ENCODE assay signal across 24 mouse cellular contexts in the genomic region with DNA sequence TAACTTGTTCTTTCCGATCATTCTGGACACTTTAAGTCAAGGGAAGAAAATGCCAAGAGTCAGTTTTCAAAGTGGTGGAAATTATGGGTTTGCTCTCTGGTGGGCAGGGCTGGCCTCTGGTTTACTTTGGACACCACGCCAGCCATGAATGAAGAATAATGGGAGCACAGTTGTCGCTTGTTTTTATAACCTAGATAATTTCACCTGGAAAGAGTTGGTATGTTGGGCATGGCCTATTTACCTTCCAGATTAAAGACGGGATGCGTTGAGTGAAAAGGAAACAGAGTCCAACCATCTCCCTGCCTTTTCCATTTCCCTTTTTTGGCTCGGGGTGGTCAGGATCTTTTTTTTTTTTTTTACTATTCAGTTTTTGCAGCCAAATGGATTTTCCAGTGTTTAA.
A peak's percentile ranks its signal among the peaks of the same experiment; 100 is the strongest.
DNase-seq lines count a peak whose midpoint lies in the region; ATAC-seq lines count a peak whose summit lies in the region.
"Had no signal": no experiment of that assay in that cellular context is flagged by ENCODE, and none has a peak within 500 bp of the region (broad histone marks: within the 10 kb centered on the region; RNA-seq: fewer than 3 reads in every experiment).

No protein-coding gene starts in this region.

- no peak overlapping the region for H3K9ac ChIP-seq in embryonic facial prominence, embryonic 14.5 days (ENCODE audit: low read depth, low read length)
- H3K9ac ChIP-seq in limb, embryonic 13.5 days: no peak overlapping the region
- H3K9ac ChIP-seq in limb, embryonic 15.5 days: no peak overlapping the region
- H3K9ac ChIP-seq in forebrain, embryonic 11.5 days (ENCODE audit: low read length): no peak overlapping the region
- H3K9ac ChIP-seq: embryonic facial prominence, embryonic 13.5 days; forebrain, embryonic 12.5 days had no signal

- peaks cover 7% of the 10 kb centered on the region; the same call in 1 of the 2 replicates for H3K9me3 ChIP-seq in embryonic facial prominence, embryonic 14.5 days (ENCODE audit: control insufficient read depth, low read length)
- H3K9me3 ChIP-seq in embryonic facial prominence, embryonic 10.5 days: peaks cover 6% of the 10 kb centered on the region
- H3K9me3 ChIP-seq in limb, embryonic 13.5 days: peaks cover 7% of the 10 kb centered on the region; the same call in 1 of the 2 replicates
- H3K9me3 ChIP-seq in limb, embryonic 10.5 days (replicated peaks): no peaks in the 10 kb centered on the region; the same call in 1 of the 2 replicates
- no peaks in the 10 kb centered on the region for H3K9me3 ChIP-seq in limb, embryonic 15.5 days
- no peaks in the 10 kb centered on the region; the same call in 1 of the 2 replicates for H3K9me3 ChIP-seq in forebrain, embryonic 11.5 days (ENCODE audit: control insufficient read depth, low read length)

- no peaks in the 10 kb centered on the region for H3K27me3 ChIP-seq in embryonic facial prominence, embryonic 14.5 days (replicated peaks; ENCODE audit: control insufficient read depth, insufficient read depth, low read length)
- H3K27me3 ChIP-seq in embryonic facial prominence, embryonic 10.5 days (replicated peaks; ENCODE audit: low read depth, poor library complexity, severe bottlenecking): no peaks in the 10 kb centered on the region
- H3K27me3 ChIP-seq in limb, embryonic 13.5 days: no peaks in the 10 kb centered on the region
- no peaks in the 10 kb centered on the region for H3K27me3 ChIP-seq in limb, embryonic 10.5 days (ENCODE audit: low read depth, poor library complexity, severe bottlenecking)
- no peaks in the 10 kb centered on the region for H3K27me3 ChIP-seq in limb, embryonic 15.5 days
- no peaks in the 10 kb centered on the region for H3K27me3 ChIP-seq in forebrain, embryonic 11.5 days (ENCODE audit: control insufficient read depth, insufficient read depth, low read length)
- H3K27me3 ChIP-seq: CH12.LX; forebrain, embryonic 12.5 days had no signal

- no peaks in the 10 kb centered on the region for H3K36me3 ChIP-seq in embryonic facial prominence, embryonic 14.5 days (ENCODE audit: control insufficient read depth, insufficient read depth, low read length)
- no peaks in the 10 kb centered on the region for H3K36me3 ChIP-seq in embryonic facial prominence, embryonic 10.5 days (replicated peaks)
- H3K36me3 ChIP-seq in limb, embryonic 13.5 days: no peaks in the 10 kb centered on the region
- H3K36me3 ChIP-seq in limb, embryonic 10.5 days: no peaks in the 10 kb centered on the region
- 0 out of 2 replicates have a peak, but pooled peaks cover 2% of the 10 kb centered on the region for H3K36me3 ChIP-seq in limb, embryonic 15.5 days
- no peaks in the 10 kb centered on the region for H3K36me3 ChIP-seq in forebrain, embryonic 11.5 days (ENCODE audit: control insufficient read depth, insufficient read depth, low read length)
- H3K36me3 ChIP-seq: embryonic facial prominence, embryonic 13.5 days; forebrain, embryonic 12.5 days had no signal

- 55% methylated on average over 6 of the region's 6 CpGs for WGBS in embryonic facial prominence, embryonic 14.5 days
- 72% methylated on average over 6 of the region's 6 CpGs for WGBS in embryonic facial prominence, embryonic 10.5 days
- 56% methylated on average over 6 of the region's 6 CpGs for WGBS in limb, embryonic 13.5 days
- WGBS in limb, embryonic 10.5 days: 81% methylated on average over 6 of the region's 6 CpGs
- WGBS in limb, embryonic 15.5 days: 43% methylated on average over 6 of the region's 6 CpGs
- 89% methylated on average over 6 of the region's 6 CpGs for WGBS in forebrain, embryonic 11.5 days

- no peak overlapping the region for H3K4me2 ChIP-seq in embryonic facial prominence, embryonic 14.5 days (ENCODE audit: low read depth, low read length)
- H3K4me2 ChIP-seq in limb, embryonic 13.5 days (replicated peaks): no peak overlapping the region
- H3K4me2 ChIP-seq in limb, embryonic 15.5 days: no peak overlapping the region
- no peak overlapping the region for H3K4me2 ChIP-seq in forebrain, embryonic 11.5 days (ENCODE audit: low read depth, low read length, severe bottlenecking)
- H3K4me2 ChIP-seq: embryonic facial prominence, embryonic 13.5 days; forebrain, embryonic 12.5 days had no signal

- no peak overlapping the region for H3K27ac ChIP-seq in embryonic facial prominence, embryonic 14.5 days (replicated peaks; ENCODE audit: low read depth, low read length)
- no peak overlapping the region for H3K27ac ChIP-seq in embryonic facial prominence, embryonic 10.5 days (replicated peaks)
- H3K27ac ChIP-seq in limb, embryonic 13.5 days: peak overlapping the region; percentile 56; the same call in 1 of the 2 replicates
- no peak overlapping the region for H3K27ac ChIP-seq in limb, embryonic 10.5 days
- peak overlapping the region; percentile 76 for H3K27ac ChIP-seq in limb, embryonic 15.5 days
- H3K27ac ChIP-seq in forebrain, embryonic 11.5 days (ENCODE audit: low read depth, low read length): no peak overlapping the region
- H3K27ac ChIP-seq: embryonic facial prominence, embryonic 13.5 days; forebrain, embryonic 12.5 days had no signal

- H3K4me1 ChIP-seq in embryonic facial prominence, embryonic 14.5 days (ENCODE audit: control insufficient read depth, insufficient read depth, low read length): peaks cover 4% of the 10 kb centered on the region
- 0 out of 2 replicates have a peak, but pooled peaks cover 3% of the 10 kb centered on the region for H3K4me1 ChIP-seq in embryonic facial prominence, embryonic 10.5 days
- H3K4me1 ChIP-seq in limb, embryonic 13.5 days: peaks cover 15% of the 10 kb centered on the region
- 0 out of 2 replicates have a peak, but pooled peaks cover 2% of the 10 kb centered on the region for H3K4me1 ChIP-seq in limb, embryonic 10.5 days
- H3K4me1 ChIP-seq in limb, embryonic 15.5 days: peaks cover 7% of the 10 kb centered on the region; the same call in 1 of the 2 replicates
- H3K4me1 ChIP-seq in forebrain, embryonic 11.5 days (replicated peaks; ENCODE audit: control insufficient read depth, insufficient read depth, low read length): no peaks in the 10 kb centered on the region
- H3K4me1 ChIP-seq: forebrain, embryonic 12.5 days had no signal

- peak; percentile 37 for DNase-seq in embryonic facial prominence, embryonic 14.5 days (ENCODE audit: low spot score)
- DNase-seq in embryonic facial prominence, embryonic 10.5 days (ENCODE audit: low spot score): no peak
- no peak for DNase-seq in limb, embryonic 10.5 days (ENCODE audit: low spot score)
- peak; percentile 2 for DNase-seq in urinary bladder, postnatal 10 days (ENCODE audit: low spot score)
- DNase-seq in urinary bladder, postnatal 36 days (ENCODE audit: low spot score in 2 of 2): no peak
- DNase-seq in forebrain, embryonic 11.5 days (ENCODE audit: low spot score): no peak
- DNase-seq: adrenal gland, adult 2 months; adrenal gland, postnatal 10 days; adrenal gland, postnatal 25 days; B cell, adult 2 months; cerebellum, adult 11 months; cerebellum, adult 18-20 months; cerebellum, adult 8-10 months; cerebellum, adult 9-11 months; cerebellum, postnatal 14 days; cerebellum, postnatal 36 days had no signal

- no peak overlapping the region for H3K4me3 ChIP-seq in embryonic facial prominence, embryonic 14.5 days (ENCODE audit: low read depth, low read length)
- H3K4me3 ChIP-seq in embryonic facial prominence, embryonic 10.5 days: no peak overlapping the region
- H3K4me3 ChIP-seq in limb, embryonic 13.5 days: no peak overlapping the region
- no peak overlapping the region for H3K4me3 ChIP-seq in limb, embryonic 10.5 days
- no peak overlapping the region for H3K4me3 ChIP-seq in limb, embryonic 15.5 days
- no peak overlapping the region for H3K4me3 ChIP-seq in forebrain, embryonic 11.5 days (ENCODE audit: low read depth, low read length)
- H3K4me3 ChIP-seq: embryonic facial prominence, embryonic 13.5 days; forebrain, embryonic 12.5 days had no signal

- ATAC-seq in embryonic facial prominence, embryonic 14.5 days (ENCODE audit: low read depth): no peak
- no peak for ATAC-seq in limb, embryonic 13.5 days (ENCODE audit: low FRiP score, low read depth)
- peak; percentile 71 for ATAC-seq in limb, embryonic 15.5 days (ENCODE audit: insufficient number of reproducible peaks, low FRiP score, low TSS enrichment, low read depth)
- ATAC-seq in forebrain, embryonic 11.5 days (replicated peaks; ENCODE audit: low FRiP score): no peak
- ATAC-seq: CD4-positive, CD25-positive, alpha-beta regulatory T cell, adult 4 months; forebrain, embryonic 14.5 days; forebrain, embryonic 16.5 days had no signal

Comparison
In these comparisons a context has a peak if more than half of its experiments do, and no peak if none do; other contexts are left out.
1. DNase-seq: peak in embryonic facial prominence, embryonic 14.5 days (single experiment) and urinary bladder, postnatal 10 days (single experiment); none in embryonic facial prominence, embryonic 10.5 days (single experiment), limb, embryonic 10.5 days (single experiment), urinary bladder, postnatal 36 days (0 of 2) and forebrain, embryonic 11.5 days (single experiment).
2. H3K27ac ChIP-seq: peak in limb, embryonic 13.5 days (single experiment) and limb, embryonic 15.5 days (single experiment); none in embryonic facial prominence, embryonic 14.5 days (single experiment), embryonic facial prominence, embryonic 10.5 days (single experiment), limb, embryonic 10.5 days (single experiment) and forebrain, embryonic 11.5 days (single experiment).